22 mouse cellular contexts compared by ENCODE assay signal in the genomic region with DNA sequence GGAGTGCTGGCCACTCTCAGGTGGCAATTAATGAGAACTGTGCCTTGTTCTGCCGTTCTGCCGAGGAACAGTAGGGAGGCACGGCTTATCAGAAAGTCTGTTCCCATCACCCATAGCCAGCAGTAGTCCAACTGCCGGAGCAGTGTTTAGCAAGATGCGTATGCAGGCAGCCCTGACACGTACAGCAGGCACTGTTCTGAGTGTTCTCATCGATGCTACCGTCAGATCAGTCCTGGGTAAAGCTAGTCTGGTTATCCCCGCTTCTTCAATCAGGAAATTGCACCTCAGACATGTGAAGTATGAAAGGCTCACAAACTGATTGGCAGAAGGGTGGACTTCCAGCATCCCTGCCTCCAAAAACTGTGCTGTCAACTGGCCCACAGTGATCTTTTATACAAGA.
DNase-seq lines count a peak whose midpoint lies in the region; TF ChIP-seq lines count a peak whose summit lies in the region.
"Had no signal": no experiment of that assay in that cellular context is flagged by ENCODE, and none has a peak within 500 bp of the region (broad histone marks: within the 10 kb centered on the region; RNA-seq: fewer than 3 reads in every experiment).

No protein-coding gene starts in this region.

- no peak for TF ChIP-seq CTCF in layer of hippocampus, adult 2 months (conservative IDR thresholded peaks at IDR 0.05)

- peak; percentile 15 for DNase-seq in layer of hippocampus, adult 11-12 months (ENCODE audit: low spot score)
- no peak for DNase-seq in layer of hippocampus, postnatal 25 days (ENCODE audit: extremely low spot score in 1 of 2, low spot score in 1 of 2)
- DNase-seq in layer of hippocampus, adult 2 months (ENCODE audit: low spot score in 2 of 2), result peak in 1 of 2 experiments; percentile 22
- DNase-seq in layer of hippocampus, postnatal 14 days (ENCODE audit: low spot score in 2 of 2), result peak; percentile 27 to 39
- no peak for DNase-seq in frontal cortex, adult 2 months (ENCODE audit: extremely low spot score in 1 of 2, low spot score in 1 of 2)
- DNase-seq in urinary bladder, postnatal 14 days (ENCODE audit: low spot score), result no peak
- DNase-seq: adrenal gland, postnatal 10 days; B cell, adult 2 months; cerebellum, adult 11-12 months; cerebellum, adult 8-10 months; cerebellum, postnatal 10 days; cerebellum, postnatal 36 days; gastrocnemius, adult 2 months; gastrocnemius, postnatal 14 days; heart, adult 18-20 months; heart, postnatal 14 days; heart, postnatal 4 days had no signal

- H3K27ac ChIP-seq in layer of hippocampus, adult 2 months, result peak overlapping the region; percentile 72
- H3K27ac ChIP-seq: forebrain, embryonic 10.5 days; forebrain, embryonic 13.5 days; gastrocnemius, adult 2 months; heart, embryonic 13.5 days; hindbrain, embryonic 14.5 days; hindbrain, postnatal 0 days had no signal

- H3K4me3 ChIP-seq in layer of hippocampus, adult 2 months, result no peak overlapping the region
- H3K4me3 ChIP-seq: forebrain, embryonic 10.5 days; forebrain, embryonic 13.5 days; gastrocnemius, adult 2 months; heart, embryonic 13.5 days had no signal

Comparison
In these comparisons a context has a peak if more than half of its experiments do, and no peak if none do; other contexts are left out.
1. DNase-seq: peak in layer of hippocampus, adult 11-12 months (single experiment) and layer of hippocampus, postnatal 14 days (2 of 2); none in layer of hippocampus, postnatal 25 days (0 of 2), frontal cortex, adult 2 months (0 of 2) and urinary bladder, postnatal 14 days (single experiment).